Comparison of ENCODE assay signal across 7 mouse cellular contexts in genomic region chr15:79262375-79262774, GRCm38 (mm10). TPM values are rescaled to one million over a fixed set of nuclear protein-coding genes. Genes with fewer than 3 reads are reported as not detected.
DNase-seq lines count a peak whose midpoint lies in the region; ATAC-seq lines count a peak whose summit lies in the region.

No protein-coding gene starts in this region.

- no peaks in the 10 kb centered on the region for H3K9me3 ChIP-seq in lung, embryonic 16.5 days (ENCODE audit: control insufficient read depth, low read length)
- H3K9me3 ChIP-seq in forebrain, embryonic 13.5 days (replicated peaks): no peaks in the 10 kb centered on the region

- ATAC-seq in lung, embryonic 16.5 days (ENCODE audit: low read depth): no peak
- ATAC-seq in forebrain, embryonic 13.5 days: no peak
- ATAC-seq in erythroid progenitor cell, adult 5-6 weeks (replicated peaks; ENCODE audit: low FRiP score, poor library complexity, severe bottlenecking): no peak

- DNase-seq in lung, postnatal 10 days: no peak
- DNase-seq in kidney, postnatal 25 days: peak; percentile 53 to 60
- peak; percentile 77 for DNase-seq in retina, embryonic 14.5 days (ENCODE audit: low spot score)
- DNase-seq in urinary bladder, adult 2 months (ENCODE audit: low spot score): no peak

- peak overlapping the region; percentile 99; the same call in 1 of the 2 replicates for H3K4me2 ChIP-seq in lung, embryonic 16.5 days (ENCODE audit: low read depth, low read length)
- peak overlapping the region; percentile 92 for H3K4me2 ChIP-seq in forebrain, embryonic 13.5 days

- H3K27me3 ChIP-seq in lung, embryonic 16.5 days (ENCODE audit: control insufficient read depth, insufficient read depth, low read depth, low read length): peaks cover 40% of the 10 kb centered on the region
- H3K27me3 ChIP-seq in forebrain, embryonic 13.5 days: peaks cover 69% of the 10 kb centered on the region

- H3K27ac ChIP-seq in lung, embryonic 16.5 days (ENCODE audit: low read length): no peak overlapping the region
- no peak overlapping the region for H3K27ac ChIP-seq in forebrain, embryonic 13.5 days

- peak overlapping the region; percentile 64; the same call in 1 of the 2 replicates for H3K4me3 ChIP-seq in lung, embryonic 16.5 days (ENCODE audit: low read length)
- H3K4me3 ChIP-seq in forebrain, embryonic 13.5 days: peak overlapping the region; percentile 57; the same call in 1 of the 2 replicates

- WGBS in lung, embryonic 16.5 days: 12% methylated on average over 13 of the region's 13 CpGs
- 23% methylated on average over 13 of the region's 13 CpGs for WGBS in forebrain, embryonic 13.5 days

- no peak overlapping the region for H3K9ac ChIP-seq in lung, embryonic 16.5 days (ENCODE audit: low read length)
- H3K9ac ChIP-seq in forebrain, embryonic 13.5 days: no peak overlapping the region

- H3K4me1 ChIP-seq in lung, embryonic 16.5 days (replicated peaks; ENCODE audit: control insufficient read depth, insufficient read depth, low read length): peaks cover 17% of the 10 kb centered on the region
- peaks cover 15% of the 10 kb centered on the region for H3K4me1 ChIP-seq in forebrain, embryonic 13.5 days

- H3K36me3 ChIP-seq in lung, embryonic 16.5 days (ENCODE audit: control insufficient read depth, insufficient read depth, low read length): no peaks in the 10 kb centered on the region
- no peaks in the 10 kb centered on the region for H3K36me3 ChIP-seq in forebrain, embryonic 13.5 days (ENCODE audit: poor library complexity, severe bottlenecking)

RNA-seq across cellular contexts. Expression of gene Slc16a8, which starts 7.8 kb away (rescaled TPM):
- polyA plus RNA-seq in lung, embryonic 16.5 days (2015; fragmentation: Nextera tagmentation; extraction: Ambion mirVana): 0.13 and 0.19 TPM in 2 replicates
- 0.09 and 0.39 TPM in 2 replicates for polyA plus RNA-seq in forebrain, embryonic 13.5 days (2015; fragmentation: Nextera tagmentation; extraction: Ambion mirVana)
- polyA plus RNA-seq in urinary bladder, adult 2 months (2012; rRNA removed): 0.04 and 0.21 TPM in 2 replicates
- total RNA-seq in erythroid progenitor cell, adult 5-6 weeks (2015; ENCODE audit: low replicate concordance): not detected in 2 replicates
- total RNA-seq in erythroid progenitor cell, adult 5-6 weeks (2017; ENCODE audit: low replicate concordance): not detected in 2 replicates

RNA-seq across cellular contexts. Expression of gene Baiap2l2, which starts 23.0 kb away (rescaled TPM):
- polyA plus RNA-seq in lung, embryonic 16.5 days (2015; fragmentation: Nextera tagmentation; extraction: Ambion mirVana): 4.1 and 6.2 TPM in 2 replicates
- 0.63 and 2.1 TPM in 2 replicates for polyA plus RNA-seq in forebrain, embryonic 13.5 days (2015; fragmentation: Nextera tagmentation; extraction: Ambion mirVana)
- polyA plus RNA-seq in urinary bladder, adult 2 months (2012; rRNA removed): 4.5 and 4.8 TPM in 2 replicates
- not detected in 2 replicates for total RNA-seq in erythroid progenitor cell, adult 5-6 weeks (2015; ENCODE audit: low replicate concordance)
- total RNA-seq in erythroid progenitor cell, adult 5-6 weeks (2017; ENCODE audit: low replicate concordance): not detected in 2 replicates

RNA-seq across cellular contexts. Expression of gene Gm49486, which starts 33.2 kb away (rescaled TPM):
- polyA plus RNA-seq in lung, embryonic 16.5 days (2015; fragmentation: Nextera tagmentation; extraction: Ambion mirVana): 0.28 and 0.67 TPM in 2 replicates
- 0.96 and 1.3 TPM in 2 replicates for polyA plus RNA-seq in forebrain, embryonic 13.5 days (2015; fragmentation: Nextera tagmentation; extraction: Ambion mirVana)
- polyA plus RNA-seq in urinary bladder, adult 2 months (2012; rRNA removed): 0.96 and 1.1 TPM in 2 replicates
- total RNA-seq in erythroid progenitor cell, adult 5-6 weeks (2015; ENCODE audit: low replicate concordance): not detected in 2 replicates
- not detected in 2 replicates for total RNA-seq in erythroid progenitor cell, adult 5-6 weeks (2017; ENCODE audit: low replicate concordance)

RNA-seq across cellular contexts. Expression of gene Pick1, which starts 33.4 kb away (rescaled TPM):
- polyA plus RNA-seq in lung, embryonic 16.5 days (2015; fragmentation: Nextera tagmentation; extraction: Ambion mirVana): 41.2 and 48.4 TPM in 2 replicates
- polyA plus RNA-seq in forebrain, embryonic 13.5 days (2015; fragmentation: Nextera tagmentation; extraction: Ambion mirVana): 68.1 and 74.3 TPM in 2 replicates
- polyA plus RNA-seq in urinary bladder, adult 2 months (2012; rRNA removed): 33.3 and 41.7 TPM in 2 replicates
- 2.9 and 3.4 TPM in 2 replicates for total RNA-seq in erythroid progenitor cell, adult 5-6 weeks (2015; ENCODE audit: low replicate concordance)
- total RNA-seq in erythroid progenitor cell, adult 5-6 weeks (2017; ENCODE audit: low replicate concordance): 1.9 TPM in 1 of 2 replicates, not detected in the other

Comparison
In these comparisons a context has a peak if more than half of its experiments do, and no peak if none do; other contexts are left out.
1. DNase-seq: peak in kidney, postnatal 25 days (2 of 2) and retina, embryonic 14.5 days (single experiment); none in lung, postnatal 10 days (single experiment) and urinary bladder, adult 2 months (single experiment).